Mouse (Mus musculus) telencephalon, adult 2 months (tissue): ENCODE data around the gene Col6a5.
"Not testable (repeated sequence)": the region's sequence is repeated elsewhere in the genome, so short reads cannot be mapped to it uniquely, and the experiment has no call there.

Source experiments
- DNase-seq: peaks from one replicate; pipeline ENCODE4 v3.0.0-alpha.2; 2011; ENCODE audit warnings: low read depth, low spot score

Col6a5 gene

DNA sequence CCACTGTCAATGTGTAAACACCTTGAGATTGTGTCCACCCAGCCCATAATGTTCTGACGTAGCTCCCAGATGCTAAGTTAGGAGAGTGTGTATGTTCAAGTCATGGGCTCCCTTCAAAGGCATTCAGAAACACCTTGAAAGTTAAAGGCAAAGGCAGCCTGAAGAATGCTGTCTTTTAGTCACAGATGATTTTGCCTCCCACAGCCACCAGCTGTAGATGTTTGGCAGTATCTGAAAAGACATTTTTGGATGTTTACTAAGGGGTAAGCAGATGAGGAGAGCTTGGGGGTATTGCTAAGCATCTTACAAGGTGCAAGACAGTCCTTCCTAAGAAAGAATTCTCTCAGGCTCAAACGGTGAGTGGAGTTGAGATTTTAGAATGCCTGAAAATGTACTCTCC lies 50.3 kb downstream of the Col6a5 start:
- peak; percentile 66 for DNase-seq

DNA sequence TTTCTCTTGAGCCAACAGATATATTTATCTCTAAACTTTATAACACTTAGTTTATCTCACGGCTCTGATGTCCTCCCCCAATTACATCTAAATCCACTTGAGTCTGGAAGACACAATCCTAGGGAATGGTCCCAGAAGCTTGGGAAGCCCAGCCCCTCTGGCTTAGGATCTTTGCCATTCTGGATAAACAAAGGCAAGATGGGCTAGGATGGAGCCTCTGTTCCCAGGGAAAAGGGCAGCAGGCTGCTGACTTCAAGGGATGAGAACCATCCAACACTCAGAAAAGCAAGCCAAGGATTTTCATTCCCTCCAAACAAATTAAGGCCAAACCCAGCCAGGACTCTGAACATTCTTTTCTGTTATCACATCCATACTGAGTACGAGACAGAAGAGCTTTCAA lies 51.1 kb downstream of the Col6a5 start:
- DNase-seq: no peak

GRCm38 (mm10) chr9:105907411-105907810 lies 53.0 kb downstream of the Col6a5 start:
- DNase-seq: no peak

GRCm38 (mm10) chr9:105887521-105887920 lies 72.9 kb downstream of the Col6a5 start:
- DNase-seq: peak; percentile 26

- DNase-seq: peak; percentile 18
Observed at GRCm38 (mm10) chr9:105884656-105885430, 75.6 kb downstream of the Col6a5 start.

GRCm38 (mm10) chr9:105880743-105881142 lies 79.7 kb downstream of the Col6a5 start:
- DNase-seq: no peak

- DNase-seq: no peak
Observed at GRCm38 (mm10) chr9:105878365-105879108, 81.9 kb downstream of the Col6a5 start.

GRCm38 (mm10) chr9:105876124-105876523 lies 84.3 kb downstream of the Col6a5 start:
- no peak for DNase-seq

GRCm38 (mm10) chr9:105871643-105872042 lies 88.8 kb downstream of the Col6a5 start:
- no peak for DNase-seq

DNA sequence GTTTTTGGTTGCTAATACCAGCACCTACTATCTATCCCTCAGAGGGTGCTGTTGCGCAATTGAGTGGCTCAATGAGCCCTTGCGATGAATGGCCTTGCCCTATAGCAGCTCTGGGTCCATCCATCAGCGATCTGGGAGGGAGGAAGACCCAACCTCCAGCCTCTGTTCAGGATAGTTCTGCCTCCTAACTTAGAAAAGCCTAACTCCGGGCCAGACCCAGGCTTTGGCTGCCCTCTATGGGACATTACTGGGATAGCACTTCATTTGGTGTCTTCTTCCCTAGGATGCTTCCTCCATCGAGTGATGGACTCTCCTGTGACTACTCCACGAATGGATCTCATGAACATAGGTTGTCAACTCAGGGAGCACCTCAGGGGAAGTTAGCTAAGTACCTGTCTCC lies 102.7 kb downstream of the Col6a5 start:
- no peak for DNase-seq

DNA sequence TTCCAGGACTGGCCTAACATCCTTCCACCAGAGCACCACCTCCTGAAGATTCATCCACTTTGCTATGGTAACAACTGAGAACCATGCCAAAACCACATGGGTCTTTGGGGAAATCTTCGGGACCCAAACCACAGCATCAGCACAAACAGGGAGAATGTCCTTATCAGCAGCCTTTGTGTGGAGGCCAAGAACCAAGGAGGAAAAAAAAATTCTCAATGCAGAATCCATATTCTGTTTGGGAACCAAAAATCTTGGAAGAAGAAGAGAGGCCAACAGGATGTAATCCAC lies 107.7 kb downstream of the Col6a5 start:
- DNase-seq: no peak

GRCm38 (mm10) chr9:105852015-105852777 lies 108.2 kb downstream of the Col6a5 start:
- DNase-seq: no peak

- no peak for DNase-seq
Observed at GRCm38 (mm10) chr9:105851011-105851410, 109.4 kb downstream of the Col6a5 start.

GRCm38 (mm10) chr9:105848396-105848795 lies 112.0 kb downstream of the Col6a5 start:
- DNase-seq: no peak

DNA sequence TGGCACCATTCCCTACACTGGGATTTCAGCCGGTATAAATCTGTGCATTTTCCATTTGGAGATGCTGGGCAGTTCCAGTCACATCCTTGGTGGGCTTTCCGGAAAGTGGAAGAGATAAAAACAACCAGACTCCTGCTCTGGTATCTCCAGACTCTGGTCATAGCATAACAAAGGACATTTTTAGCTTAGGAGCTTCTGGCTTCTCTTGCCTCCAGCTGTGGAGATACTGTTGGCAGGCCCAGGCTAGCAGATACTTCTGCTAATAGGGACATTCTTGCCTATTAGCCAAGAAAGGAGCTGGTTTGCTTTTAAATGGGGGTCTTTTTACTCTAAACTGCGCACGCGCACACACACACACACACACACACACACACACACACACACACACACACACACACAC lies 113.2 kb downstream of the Col6a5 start:
- DNase-seq: no peak

GRCm38 (mm10) chr9:105841386-105841785 lies 119.1 kb downstream of the Col6a5 start:
- DNase-seq: not testable (repeated sequence)

GRCm38 (mm10) chr9:105839147-105839515 lies 121.3 kb downstream of the Col6a5 start:
- DNase-seq: no peak

DNA sequence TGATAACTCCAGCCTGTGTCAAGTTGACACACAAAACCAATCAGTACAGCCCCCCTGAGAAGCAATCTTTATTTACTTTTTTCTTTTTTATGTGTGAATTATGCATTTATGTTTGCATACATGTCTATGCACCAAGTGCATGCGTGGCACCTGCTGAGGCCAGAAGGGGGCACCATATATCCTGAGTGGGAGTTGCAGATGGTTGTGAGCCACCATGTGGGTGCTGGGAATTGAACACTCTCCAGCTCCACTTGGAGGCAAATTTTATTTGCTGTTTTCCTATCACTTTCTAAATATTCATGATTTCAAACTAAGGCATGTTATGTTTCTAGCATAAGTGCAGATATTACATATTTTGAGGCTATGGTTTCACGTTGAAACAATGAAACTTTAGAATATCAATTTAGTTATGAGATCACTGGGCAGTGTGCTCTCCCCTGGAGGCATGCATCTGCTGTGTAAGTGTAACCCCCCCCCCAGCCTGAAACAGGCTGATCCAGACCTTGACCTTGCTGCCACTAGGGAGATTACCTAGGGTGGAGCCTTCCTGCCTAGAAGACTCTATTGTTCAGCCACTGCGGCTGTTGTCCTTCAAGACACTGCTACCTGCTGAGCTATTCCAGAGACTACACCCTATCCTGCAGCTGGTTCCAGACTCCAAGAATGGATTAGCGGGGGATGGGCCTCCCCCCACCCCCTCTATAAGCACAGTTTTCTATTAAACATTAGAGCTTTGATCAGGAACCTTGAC lies 121.9 kb downstream of the Col6a5 start:
- DNase-seq: no peak

DNA sequence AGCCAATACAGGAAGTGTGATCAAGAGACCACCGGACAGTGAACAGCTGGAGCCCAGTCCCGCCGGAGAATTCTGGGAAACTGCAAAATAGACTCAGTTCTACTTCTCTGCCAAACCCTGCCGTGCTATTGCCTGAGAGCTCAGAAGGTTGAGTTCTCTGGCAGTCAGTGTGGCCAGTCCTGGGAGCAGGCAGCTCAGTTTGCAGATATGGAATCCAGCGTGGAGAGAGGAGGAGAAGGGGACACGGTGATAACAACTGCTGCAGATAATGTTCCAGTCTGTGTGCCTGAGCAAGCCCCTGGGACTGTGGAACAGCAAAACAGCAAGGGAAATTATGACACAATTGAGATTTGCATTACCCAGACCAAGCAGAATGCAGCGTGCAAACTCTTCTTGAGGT lies 124.9 kb downstream of the Col6a5 start:
- DNase-seq: no peak

GRCm38 (mm10) chr9:105834799-105835198 lies 125.6 kb downstream of the Col6a5 start:
- DNase-seq: no peak

GRCm38 (mm10) chr9:105831291-105831690 lies 129.2 kb downstream of the Col6a5 start:
- no peak for DNase-seq
